Mouse (Mus musculus): ENCODE measurements at regions not wholly inside any gene's neighbourhood (a gene's known extent, or its start where the extent isn't known, plus 50 kb on each side); places are given as distances from the start of the nearest gene placed in this dataset.

DNA sequence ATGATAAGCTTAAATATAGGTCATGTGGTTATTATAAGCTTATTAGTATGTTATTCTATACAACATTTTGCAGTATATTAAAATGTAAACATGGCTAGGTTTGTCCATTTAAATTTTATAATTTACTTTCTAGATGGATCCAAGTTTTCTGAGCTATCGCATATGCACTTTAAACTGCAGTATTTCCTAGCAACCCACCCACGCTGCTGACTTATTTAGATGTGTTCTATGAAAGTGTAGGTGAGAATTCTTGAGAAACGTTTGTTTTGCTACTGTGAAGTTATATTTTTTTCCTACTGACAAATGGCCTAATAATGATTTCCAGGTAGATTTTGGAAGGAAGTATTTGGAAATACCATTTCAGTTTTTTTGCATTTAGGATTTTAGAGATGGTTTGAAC, 308.0 kb downstream of the Gbe1 start:
- TF ChIP-seq POLR2AphosphoS2 (IDR thresholded peaks at IDR 0.05; ENCODE audit: low read length): no peak
- no peak for TF ChIP-seq POLR2AphosphoS5 (IDR thresholded peaks at IDR 0.05; ENCODE audit: borderline replicate concordance, low read depth, low read length)
- TF ChIP-seq GATA1 (IDR thresholded peaks at IDR 0.05; ENCODE audit: low read depth, low read length): no peak
- no peak for TF ChIP-seq CTCF (IDR thresholded peaks at IDR 0.05 in 2 of 3, conservative IDR thresholded peaks at IDR 0.05 in 1 of 3; ENCODE audit: control insufficient read depth in 1 of 3, insufficient read depth in 1 of 3, low read depth in 2 of 3, low read length in 3 of 3, poor library complexity in 1 of 3, severe bottlenecking in 1 of 3)
- TF ChIP-seq KAT2A (conservative IDR thresholded peaks at IDR 0.05; ENCODE audit: low read depth, low read length): no peak
- TF ChIP-seq USF1 (IDR thresholded peaks at IDR 0.05; ENCODE audit: low read depth, low read length): no peak
- TF ChIP-seq MAFK (IDR thresholded peaks at IDR 0.05; ENCODE audit: borderline replicate concordance, low read depth, low read length): no peak
- TF ChIP-seq POLR2A (IDR thresholded peaks at IDR 0.05; ENCODE audit: control insufficient read depth in 1 of 2, insufficient read depth in 1 of 2, low read depth in 1 of 2, low read length in 2 of 2, poor library complexity in 1 of 2): no peak
- TF ChIP-seq CHD1 (IDR thresholded peaks at IDR 0.05; ENCODE audit: low read depth, low read length): no peak
- no peak for TF ChIP-seq MYC (IDR thresholded peaks at IDR 0.05; ENCODE audit: low read depth, low read length)
- TF ChIP-seq MAZ (IDR thresholded peaks at IDR 0.05; ENCODE audit: low read depth, low read length): no peak
- no peak for TF ChIP-seq ZKSCAN1 (IDR thresholded peaks at IDR 0.05; ENCODE audit: low read depth, low read length)
- no peak for TF ChIP-seq JUND (IDR thresholded peaks at IDR 0.05; ENCODE audit: low read depth, low read length)
- TF ChIP-seq USF2 (IDR thresholded peaks at IDR 0.05; ENCODE audit: borderline replicate concordance in 1 of 2, insufficient read depth in 1 of 2, low read depth in 1 of 2, low read length in 2 of 2): no peak
